Mouse (Mus musculus): ENCODE measurements around the gene Ppp2r5e.

- TF ChIP-seq CTCF (IDR thresholded peaks at IDR 0.05; ENCODE audit: low read depth, low read length) (no peak), POLR2A (IDR thresholded peaks at IDR 0.05; ENCODE audit: extremely low read depth, insufficient read depth, low read length) (no peak)
Observed at GRCm38 (mm10) chr12:75446245-75446644, 149.8 kb downstream of the Ppp2r5e start.

All from liver, adult 2 months (tissue).